Mouse (Mus musculus) E14TG2a.4 (cell line): Measurements from ENCODE around the gene Kdm5a.

Experiments used
- CTCF ChIP-seq: conservative IDR thresholded peaks from 2 replicates; pipeline ENCODE4 v1.5.1; 2014; ENCODE audit warnings: low read length
- POU5F1 ChIP-seq: IDR thresholded peaks from 2 replicates; pipeline ENCODE4 v1.6.1; 2014; ENCODE audit warnings: low read length, borderline replicate concordance

DNA sequence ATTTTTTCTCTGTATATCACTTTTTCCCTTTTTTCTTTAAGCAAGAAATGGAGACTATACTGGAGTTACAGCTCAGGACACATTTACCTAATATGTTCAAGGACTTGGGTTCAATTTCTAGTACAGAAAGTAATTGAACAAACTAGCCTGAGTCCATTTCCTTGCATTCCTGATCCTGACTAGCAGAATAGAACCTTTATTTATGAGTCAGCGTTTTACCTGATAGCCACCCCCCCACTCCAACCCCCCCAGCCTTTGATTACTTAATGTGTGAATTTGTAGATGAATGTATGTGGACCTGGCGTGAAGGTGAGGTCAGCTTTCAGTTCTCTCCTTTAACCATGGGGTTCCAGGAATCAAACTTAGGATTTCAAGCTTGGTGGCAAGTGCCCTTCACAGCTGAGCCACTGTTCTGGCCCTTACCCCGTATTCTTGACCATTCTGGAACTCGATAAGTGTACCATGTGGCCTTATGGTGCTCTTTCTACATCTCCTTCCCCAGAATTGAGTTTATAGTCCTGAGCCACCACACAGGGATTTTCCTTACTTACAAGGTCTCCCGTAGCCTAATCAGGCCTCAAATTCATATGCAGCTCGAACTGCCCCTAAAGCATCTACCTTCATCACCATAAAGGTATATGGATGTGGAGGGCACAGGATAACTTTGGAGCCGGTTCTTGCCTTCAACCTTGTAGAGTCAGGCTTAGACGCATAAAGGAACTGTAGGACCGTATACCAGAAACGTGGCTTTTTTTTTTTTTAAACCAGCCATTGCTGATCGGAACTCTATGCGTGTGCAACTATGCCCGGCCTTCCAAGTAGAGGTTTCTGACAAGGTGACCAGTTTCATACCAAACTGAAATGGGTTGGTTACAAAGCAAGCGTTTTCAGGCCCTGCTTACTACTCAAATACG lies 893 bp upstream of the Kdm5a start:
- no peak for TF ChIP-seq CTCF
- no peak for TF ChIP-seq POU5F1
